Mouse (Mus musculus) adipose tissue, adult 10 weeks (tissue): Measurements from ENCODE around the gene Nkd2. TPM values are rescaled to one million over a fixed set of nuclear protein-coding genes. Genes with fewer than 3 reads are reported as not detected.

Experiments used
- polyA plus RNA-seq: library from polyadenylated mRNA; stranded (reverse); fragments of 350-450 nt; fragmentation: Illumina TruSeq; extraction: RNeasy Lipid Tissue Mini Kit (QIAGEN cat#74804); gene quantifications from one replicate; pipeline ENCODE4 v1.2.3, GENCODE M21; 2014; ENCODE audit warnings: low read depth, low replicate concordance

Nkd2 gene
- polyA plus RNA-seq, result 3.4 TPM

GRCm38 (mm10) chr13:73847465-73847836 lies at the start of gene Nkd2:
TSS of gene Nkd2 (minus strand) at chr13:73847631.

Other genes starting within 250 kb of the Nkd2 start
- gene Clptm1l, start 243.6 kb downstream of the Nkd2 start, polyA plus RNA-seq, result 165 TPM
- 2.4 TPM for gene Tert, start 220.7 kb downstream of the Nkd2 start, polyA plus RNA-seq
- gene Slc6a18, start 169.6 kb downstream of the Nkd2 start, polyA plus RNA-seq, result 2.8 TPM
- gene Slc6a19, start 142.8 kb downstream of the Nkd2 start, polyA plus RNA-seq, result 1.3 TPM
- gene Slc12a7, start 114.5 kb downstream of the Nkd2 start, polyA plus RNA-seq, result 24.9 TPM
- gene Trip13, start 90.2 kb upstream of the Nkd2 start, polyA plus RNA-seq, result 1.2 TPM
- 31.8 TPM for gene Brd9, start 90.2 kb upstream of the Nkd2 start, polyA plus RNA-seq
- gene Zdhhc11, start 116.2 kb upstream of the Nkd2 start, polyA plus RNA-seq, result 0.71 TPM
- 16.3 TPM for gene Tppp, start 161.8 kb upstream of the Nkd2 start, polyA plus RNA-seq
- 6.2 TPM for gene Cep72, start 214.7 kb upstream of the Nkd2 start, polyA plus RNA-seq